Mouse (Mus musculus): ENCODE results near the gene AL607142.1. TPM values are rescaled to one million over a fixed set of nuclear protein-coding genes. Genes with fewer than 3 reads are reported as not detected.

The AL607142.1 gene
- polyA plus RNA-seq, 1 experiment from 2014 or later = not detected

DNA sequence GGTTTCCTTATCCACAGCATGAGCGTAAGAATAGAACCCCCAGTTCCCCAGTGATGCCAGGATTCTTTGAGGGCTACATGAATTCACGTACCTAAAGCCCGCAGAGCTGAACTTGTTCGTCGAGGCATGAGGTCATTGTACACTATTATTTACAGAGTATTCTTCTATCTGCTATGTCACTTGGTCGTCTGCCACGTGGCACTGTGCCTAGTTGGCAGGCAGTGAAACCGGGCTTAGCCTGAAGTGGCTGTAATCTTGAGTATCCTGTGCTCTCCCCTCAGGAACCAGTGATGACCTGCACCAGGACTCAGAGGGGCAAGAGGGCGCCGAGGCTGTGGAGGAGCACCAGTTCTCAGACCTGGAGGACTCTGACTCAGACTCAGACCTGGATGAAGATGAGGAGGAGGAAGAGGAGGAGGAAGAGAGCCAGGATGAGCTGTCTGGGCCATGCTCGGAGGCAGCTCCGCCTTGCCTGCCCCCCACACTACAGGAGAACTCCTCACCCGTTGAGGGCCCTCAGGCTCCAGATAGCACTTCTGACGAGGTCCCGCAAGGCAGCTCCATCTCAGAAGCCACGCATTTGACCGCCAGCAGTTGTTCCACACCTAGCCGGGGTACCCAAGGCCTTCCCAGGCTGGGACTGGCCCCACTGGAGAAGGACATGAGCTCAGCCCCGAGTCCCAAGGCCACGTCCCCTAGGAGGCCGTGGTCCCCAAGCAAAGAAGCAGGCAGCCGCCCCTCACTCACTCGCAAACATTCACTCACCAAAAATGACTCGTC is 66.8 kb downstream of the AL607142.1 start:
- peaks cover 18% of the 10 kb centered on the region; the same call in 1 of the 2 replicates for H3K27me3 ChIP-seq
- H3K4me2 ChIP-seq = peak overlapping the region; percentile 1; the same call in 1 of the 2 replicates
- ATAC-seq (replicated peaks; ENCODE audit: insufficient number of reproducible peaks, insufficient read depth, low FRiP score, low read depth) = peak; percentile 82
- H3K9ac ChIP-seq = no peak overlapping the region
- no peaks in the 10 kb centered on the region for H3K9me3 ChIP-seq (replicated peaks)
- no peak overlapping the region for H3K4me3 ChIP-seq
- H3K4me1 ChIP-seq (replicated peaks) = peaks cover 46% of the 10 kb centered on the region
- WGBS = 41% methylated on average over 24 of the region's 24 CpGs
- H3K27ac ChIP-seq = peak overlapping the region; percentile 35
- H3K36me3 ChIP-seq = no peaks in the 10 kb centered on the region

DNA sequence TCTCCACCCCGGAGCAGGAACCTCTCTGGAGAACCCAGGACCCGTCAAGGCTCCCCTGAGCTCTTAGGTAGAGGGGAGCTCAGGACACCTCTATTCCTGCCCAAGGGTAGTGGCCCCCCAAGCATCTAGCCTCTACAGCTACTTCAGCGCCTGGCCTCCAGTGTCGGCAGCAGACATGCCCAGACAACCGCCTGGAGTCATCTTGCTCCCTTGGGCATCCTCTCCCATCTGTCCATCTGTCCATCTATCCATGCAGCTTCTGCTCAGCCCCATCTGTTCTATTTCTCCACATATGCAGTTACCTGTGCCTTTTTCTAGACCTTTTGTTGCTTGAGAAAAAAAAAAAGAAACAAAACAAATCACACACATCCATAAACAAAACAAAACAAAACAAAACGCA is 69.4 kb downstream of the AL607142.1 start:
- ATAC-seq (replicated peaks; ENCODE audit: insufficient number of reproducible peaks, insufficient read depth, low FRiP score, low read depth) = no peak
- no peak overlapping the region for H3K9ac ChIP-seq
- WGBS = 81% methylated on average over 6 of the region's 6 CpGs
- no peaks in the 10 kb centered on the region for H3K9me3 ChIP-seq (replicated peaks)
- peaks cover 28% of the 10 kb centered on the region for H3K4me1 ChIP-seq (replicated peaks)
- no peak overlapping the region for H3K4me3 ChIP-seq
- H3K4me2 ChIP-seq = no peak overlapping the region
- no peak overlapping the region for H3K27ac ChIP-seq
- H3K27me3 ChIP-seq = peaks cover 23% of the 10 kb centered on the region
- no peaks in the 10 kb centered on the region for H3K36me3 ChIP-seq

DNA sequence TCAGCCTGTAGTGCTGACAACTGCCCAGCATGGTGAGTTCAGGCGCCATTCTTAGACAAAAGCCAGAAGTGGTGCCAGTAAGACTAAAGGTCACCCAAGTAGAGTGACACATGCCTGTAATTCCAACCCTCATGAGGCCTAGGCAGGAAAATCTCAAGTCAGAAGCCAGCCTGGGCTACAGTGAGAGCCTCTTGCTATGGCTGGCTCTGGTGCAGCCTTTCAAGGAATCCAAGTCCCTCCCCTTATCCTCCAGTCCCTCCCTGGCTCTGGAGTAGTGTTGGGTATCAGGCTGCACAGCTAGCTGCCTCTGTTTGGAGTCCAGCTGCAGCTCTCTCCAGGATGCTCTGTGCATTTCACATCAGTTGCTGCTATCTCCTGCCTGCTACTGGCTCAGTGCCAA is 77.0 kb downstream of the AL607142.1 start:
- 38% methylated on average over 1 of the region's 1 CpGs for WGBS
- Histone ChIP-seq H3K36me3 (no peaks in the 10 kb centered on the region), H3K27ac (no peak overlapping the region), H3K9me3 (replicated peaks) (no peaks in the 10 kb centered on the region), H3K4me1 (replicated peaks) (peaks cover 35% of the 10 kb centered on the region), H3K4me2 (no peak overlapping the region), H3K27me3 (peaks cover 5% of the 10 kb centered on the region), H3K4me3 (no peak overlapping the region), H3K9ac (no peak overlapping the region)
- no peak for ATAC-seq (replicated peaks; ENCODE audit: insufficient number of reproducible peaks, insufficient read depth, low FRiP score, low read depth)

DNA sequence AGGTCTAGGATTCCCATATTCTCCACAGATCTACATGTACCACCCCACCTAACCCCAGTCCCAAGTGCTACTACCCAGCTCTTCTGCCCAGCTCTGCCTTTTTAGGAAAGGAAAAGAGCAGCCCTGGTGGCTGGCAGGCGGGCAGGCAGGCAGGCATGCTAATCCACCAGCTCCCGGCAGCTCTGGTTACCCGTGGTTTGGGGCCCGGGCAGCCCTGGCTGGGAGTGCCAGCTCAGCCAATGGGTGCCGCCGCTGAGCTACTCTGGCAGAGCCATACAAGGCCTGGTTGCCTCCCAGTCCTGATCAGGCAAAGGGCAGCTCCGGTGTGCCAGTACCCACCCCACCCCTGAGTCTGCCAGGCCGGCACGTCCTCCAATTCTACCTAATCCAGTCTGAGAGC is 78.1 kb downstream of the AL607142.1 start:
- Histone ChIP-seq H3K4me2 (no peak overlapping the region), H3K4me1 (replicated peaks) (peaks cover 34% of the 10 kb centered on the region), H3K36me3 (no peaks in the 10 kb centered on the region), H3K9me3 (replicated peaks) (no peaks in the 10 kb centered on the region), H3K9ac (no peak overlapping the region), H3K27me3 (peaks cover 5% of the 10 kb centered on the region), H3K4me3 (no peak overlapping the region), H3K27ac (no peak overlapping the region)
- 82% methylated on average over 9 of the region's 9 CpGs for WGBS
- no peak for ATAC-seq (replicated peaks; ENCODE audit: insufficient number of reproducible peaks, insufficient read depth, low FRiP score, low read depth)

Other genes starting within 250 kb of the AL607142.1 start
- 0.54 and 0.71 TPM in 2 replicates for gene Edn2, start 96.2 kb downstream of the AL607142.1 start, polyA plus RNA-seq (2015; fragmentation: Nextera tagmentation; extraction: Ambion mirVana)
- gene Foxo6, start 222.4 kb downstream of the AL607142.1 start, polyA plus RNA-seq (2015; fragmentation: Nextera tagmentation; extraction: Ambion mirVana) = 0.05 and 0.18 TPM in 2 replicates

Data from heart, embryonic 15.5 days (tissue).